Mouse (Mus musculus): ENCODE measurements around the gene Gadd45b. TPM values are rescaled to one million over a fixed set of nuclear protein-coding genes. Genes with fewer than 3 reads are reported as not detected.
A peak's percentile ranks its signal among the peaks of the same experiment; 100 is the strongest.

Gene Gadd45b
- polyA plus RNA-seq, 1 experiment from 2014 or later = 12.3 TPM

GRCm38 (mm10) chr10:80931153-80931671 lies 1.3 kb downstream of the Gadd45b start:
- Histone ChIP-seq H3K27ac (replicated peaks; ENCODE audit: low read depth, low read length) (no peak overlapping the region), H3K27me3 (ENCODE audit: control insufficient read depth, insufficient read depth, low read length) (peaks cover 37% of the 10 kb centered on the region), H3K9ac (ENCODE audit: low read length) (peak overlapping the region; percentile 45), H3K9me3 (ENCODE audit: control insufficient read depth, low read length) (no peaks in the 10 kb centered on the region), H3K4me2 (ENCODE audit: low read depth, severe bottlenecking) (peak overlapping the region; percentile 81), H3K4me1 (ENCODE audit: control insufficient read depth, insufficient read depth, low read length) (peaks cover 61% of the 10 kb centered on the region), H3K4me3 (ENCODE audit: low read depth, low read length) (peak overlapping the region; percentile 56), H3K36me3 (ENCODE audit: control insufficient read depth, insufficient read depth, low read length) (no peaks in the 10 kb centered on the region)
- ATAC-seq (ENCODE audit: insufficient number of reproducible peaks, low FRiP score, low TSS enrichment, low read depth) (no peak), DNase-seq (ENCODE audit: low spot score) (no peak)
- 1% methylated on average over 13 of the region's 14 CpGs for WGBS

DNA sequence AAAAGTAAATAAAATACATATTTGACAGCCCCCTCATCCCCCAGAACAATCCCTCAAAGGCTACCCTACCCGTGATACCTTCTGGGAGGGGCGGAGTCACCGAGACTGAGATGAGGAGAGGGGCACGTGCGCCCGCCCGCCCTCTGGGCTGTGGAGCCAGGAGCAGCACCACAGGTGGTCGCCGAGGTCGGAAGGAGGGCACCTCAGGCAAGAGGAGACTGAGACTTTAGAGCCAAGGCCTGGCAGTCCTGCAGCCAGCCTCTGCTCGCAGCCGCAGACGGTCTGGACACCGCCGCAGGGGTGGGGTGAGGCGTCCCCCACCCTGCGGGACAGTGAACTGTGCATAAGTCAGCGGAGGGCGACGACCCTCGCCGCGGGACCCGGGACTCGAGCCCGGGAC lies 1.8 kb downstream of the Gadd45b start:
- Histone ChIP-seq H3K4me3 (ENCODE audit: low read depth, low read length) (peak overlapping the region; percentile 56), H3K9ac (ENCODE audit: low read length) (no peak overlapping the region), H3K4me2 (ENCODE audit: low read depth, severe bottlenecking) (peak overlapping the region; percentile 81), H3K4me1 (ENCODE audit: control insufficient read depth, insufficient read depth, low read length) (peaks cover 65% of the 10 kb centered on the region), H3K9me3 (ENCODE audit: control insufficient read depth, low read length) (no peaks in the 10 kb centered on the region), H3K27ac (replicated peaks; ENCODE audit: low read depth, low read length) (no peak overlapping the region), H3K36me3 (ENCODE audit: control insufficient read depth, insufficient read depth, low read length) (no peaks in the 10 kb centered on the region), H3K27me3 (ENCODE audit: control insufficient read depth, insufficient read depth, low read length) (peaks cover 37% of the 10 kb centered on the region)
- ATAC-seq (ENCODE audit: insufficient number of reproducible peaks, low FRiP score, low TSS enrichment, low read depth) (no peak), DNase-seq (ENCODE audit: low spot score) (peak; percentile 58)
- WGBS = under 1% methylated on average over 26 of the region's 26 CpGs

GRCm38 (mm10) chr10:80932206-80932605 lies 2.3 kb downstream of the Gadd45b start:
- ATAC-seq (ENCODE audit: insufficient number of reproducible peaks, low FRiP score, low TSS enrichment, low read depth) (no peak), DNase-seq (ENCODE audit: low spot score) (peak; percentile 75)
- Histone ChIP-seq H3K27ac (replicated peaks; ENCODE audit: low read depth, low read length) (no peak overlapping the region), H3K9me3 (ENCODE audit: control insufficient read depth, low read length) (no peaks in the 10 kb centered on the region), H3K4me1 (ENCODE audit: control insufficient read depth, insufficient read depth, low read length) (peaks cover 70% of the 10 kb centered on the region), H3K4me3 (ENCODE audit: low read depth, low read length) (peak overlapping the region; percentile 56), H3K27me3 (ENCODE audit: control insufficient read depth, insufficient read depth, low read length) (peaks cover 37% of the 10 kb centered on the region), H3K36me3 (ENCODE audit: control insufficient read depth, insufficient read depth, low read length) (no peaks in the 10 kb centered on the region), H3K4me2 (ENCODE audit: low read depth, severe bottlenecking) (peak overlapping the region; percentile 81), H3K9ac (ENCODE audit: low read length) (no peak overlapping the region; the same call in 1 of the 2 replicates)
- WGBS = under 1% methylated on average over 20 of the region's 20 CpGs

GRCm38 (mm10) chr10:80932700-80933420 lies 3.0 kb downstream of the Gadd45b start:
- ATAC-seq (ENCODE audit: insufficient number of reproducible peaks, low FRiP score, low TSS enrichment, low read depth) = no peak
- no peaks in the 10 kb centered on the region for H3K9me3 ChIP-seq (ENCODE audit: control insufficient read depth, low read length)
- H3K36me3 ChIP-seq (ENCODE audit: control insufficient read depth, insufficient read depth, low read length) = no peaks in the 10 kb centered on the region
- H3K27me3 ChIP-seq (ENCODE audit: control insufficient read depth, insufficient read depth, low read length) = peaks cover 40% of the 10 kb centered on the region
- WGBS = 2% methylated on average over 17 of the region's 17 CpGs
- H3K27ac ChIP-seq (replicated peaks; ENCODE audit: low read depth, low read length) = no peak overlapping the region
- peak overlapping the region; percentile 56; the same call in 1 of the 2 replicates for H3K4me3 ChIP-seq (ENCODE audit: low read depth, low read length)
- H3K4me2 ChIP-seq (ENCODE audit: low read depth, severe bottlenecking) = peak overlapping the region; percentile 81
- H3K4me1 ChIP-seq (ENCODE audit: control insufficient read depth, insufficient read depth, low read length) = peaks cover 76% of the 10 kb centered on the region
- DNase-seq (ENCODE audit: low spot score) = peak; percentile 35
- H3K9ac ChIP-seq (ENCODE audit: low read length) = no peak overlapping the region

GRCm38 (mm10) chr10:80933421-80933979 lies 3.6 kb downstream of the Gadd45b start:
- ATAC-seq (ENCODE audit: insufficient number of reproducible peaks, low FRiP score, low TSS enrichment, low read depth) = no peak
- Histone ChIP-seq H3K9me3 (ENCODE audit: control insufficient read depth, low read length) (no peaks in the 10 kb centered on the region), H3K27me3 (ENCODE audit: control insufficient read depth, insufficient read depth, low read length) (peaks cover 40% of the 10 kb centered on the region), H3K36me3 (ENCODE audit: control insufficient read depth, insufficient read depth, low read length) (no peaks in the 10 kb centered on the region), H3K4me1 (ENCODE audit: control insufficient read depth, insufficient read depth, low read length) (peaks cover 81% of the 10 kb centered on the region), H3K4me3 (ENCODE audit: low read depth, low read length) (no peak overlapping the region), H3K27ac (replicated peaks; ENCODE audit: low read depth, low read length) (no peak overlapping the region), H3K4me2 (ENCODE audit: low read depth, severe bottlenecking) (peak overlapping the region; percentile 29; the same call in 1 of the 2 replicates), H3K9ac (ENCODE audit: low read length) (no peak overlapping the region)
- DNase-seq (ENCODE audit: low spot score) = peak; percentile 36
- WGBS = 1% methylated on average over 21 of the region's 21 CpGs

GRCm38 (mm10) chr10:80934136-80934985 lies 4.5 kb downstream of the Gadd45b start:
- peaks cover 85% of the 10 kb centered on the region for H3K4me1 ChIP-seq (ENCODE audit: control insufficient read depth, insufficient read depth, low read length)
- H3K27ac ChIP-seq (replicated peaks; ENCODE audit: low read depth, low read length) = no peak overlapping the region
- ATAC-seq (ENCODE audit: insufficient number of reproducible peaks, low FRiP score, low TSS enrichment, low read depth) (no peak), DNase-seq (ENCODE audit: low spot score) (no peak)
- H3K36me3 ChIP-seq (ENCODE audit: control insufficient read depth, insufficient read depth, low read length) = no peaks in the 10 kb centered on the region
- H3K27me3 ChIP-seq (ENCODE audit: control insufficient read depth, insufficient read depth, low read length) = peaks cover 40% of the 10 kb centered on the region
- H3K9ac ChIP-seq (ENCODE audit: low read length) = no peak overlapping the region
- H3K4me2 ChIP-seq (ENCODE audit: low read depth, severe bottlenecking) = no peak overlapping the region
- 42% methylated on average over 14 of the region's 14 CpGs for WGBS
- no peak overlapping the region for H3K4me3 ChIP-seq (ENCODE audit: low read depth, low read length)
- H3K9me3 ChIP-seq (ENCODE audit: control insufficient read depth, low read length) = no peaks in the 10 kb centered on the region

DNA sequence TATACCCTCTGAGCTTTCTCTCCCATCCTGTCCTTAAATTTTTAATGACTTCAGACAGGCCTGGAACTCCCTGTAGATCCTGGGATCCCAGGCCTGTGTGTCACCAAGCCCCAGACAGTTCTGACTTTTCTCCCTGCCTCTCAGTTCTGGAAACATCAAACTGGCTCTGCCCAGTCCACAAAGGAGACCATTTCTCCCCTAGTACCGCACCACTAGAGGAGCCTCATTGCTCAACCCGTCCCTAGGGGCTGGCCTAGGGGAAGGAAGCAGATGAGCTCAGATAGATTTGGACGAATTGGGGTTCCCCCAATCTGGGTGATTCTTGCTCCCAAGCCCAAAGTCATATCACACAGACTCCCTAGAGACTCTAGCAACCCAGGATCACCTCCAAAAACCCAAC lies 5.4 kb downstream of the Gadd45b start:
- no peak overlapping the region for H3K9ac ChIP-seq (ENCODE audit: low read length)
- H3K4me3 ChIP-seq (ENCODE audit: low read depth, low read length) = 0 out of 2 replicates have a peak overlapping the region, but pooled peaks have one; percentile 0
- DNase-seq (ENCODE audit: low spot score) (no peak), ATAC-seq (ENCODE audit: insufficient number of reproducible peaks, low FRiP score, low TSS enrichment, low read depth) (no peak)
- 9% methylated on average over 3 of the region's 3 CpGs for WGBS
- no peaks in the 10 kb centered on the region for H3K9me3 ChIP-seq (ENCODE audit: control insufficient read depth, low read length)
- no peaks in the 10 kb centered on the region for H3K36me3 ChIP-seq (ENCODE audit: control insufficient read depth, insufficient read depth, low read length)
- no peak overlapping the region for H3K27ac ChIP-seq (replicated peaks; ENCODE audit: low read depth, low read length)
- H3K27me3 ChIP-seq (ENCODE audit: control insufficient read depth, insufficient read depth, low read length) = peaks cover 40% of the 10 kb centered on the region
- H3K4me1 ChIP-seq (ENCODE audit: control insufficient read depth, insufficient read depth, low read length) = peaks cover 84% of the 10 kb centered on the region
- H3K4me2 ChIP-seq (ENCODE audit: low read depth, severe bottlenecking) = no peak overlapping the region

DNA sequence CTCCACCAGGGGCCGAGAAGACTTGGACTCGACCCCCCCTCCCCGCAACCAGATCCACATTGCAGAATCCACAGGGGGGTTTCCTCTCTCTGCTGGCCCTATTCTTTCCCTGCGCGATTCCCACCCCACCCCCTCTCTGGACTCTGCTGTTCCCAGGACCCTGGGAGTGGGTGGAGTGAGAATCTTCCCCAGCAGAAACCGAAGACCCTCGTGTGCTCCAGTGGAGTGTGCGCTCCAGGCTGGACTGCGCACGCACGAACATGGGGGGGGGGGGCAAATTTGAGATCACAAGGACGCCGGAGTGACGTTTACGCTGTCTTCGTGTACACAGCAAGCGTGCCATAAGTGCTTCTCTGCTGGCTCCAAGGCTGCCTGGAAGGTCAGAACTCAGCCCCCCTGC lies 5.8 kb downstream of the Gadd45b start:
- 4% methylated on average over 17 of the region's 17 CpGs for WGBS

More for the DNA sequence above, 5.8 kb downstream of the Gadd45b start:
- DNase-seq (ENCODE audit: low spot score) = no peak
- Histone ChIP-seq H3K36me3 (ENCODE audit: control insufficient read depth, insufficient read depth, low read length) (no peaks in the 10 kb centered on the region), H3K9ac (ENCODE audit: low read length) (no peak overlapping the region; the same call in 1 of the 2 replicates), H3K4me2 (ENCODE audit: low read depth, severe bottlenecking) (peak overlapping the region; percentile 62), H3K27me3 (ENCODE audit: control insufficient read depth, insufficient read depth, low read length) (peaks cover 39% of the 10 kb centered on the region), H3K9me3 (ENCODE audit: control insufficient read depth, low read length) (no peaks in the 10 kb centered on the region), H3K4me3 (ENCODE audit: low read depth, low read length) (peak overlapping the region; percentile 28; the same call in 1 of the 2 replicates), H3K4me1 (ENCODE audit: control insufficient read depth, insufficient read depth, low read length) (peaks cover 85% of the 10 kb centered on the region), H3K27ac (replicated peaks; ENCODE audit: low read depth, low read length) (peak overlapping the region; percentile 79; the same call in 1 of the 2 replicates)
- no peak for ATAC-seq (ENCODE audit: insufficient number of reproducible peaks, low FRiP score, low TSS enrichment, low read depth)

All from limb, embryonic 11.5 days (tissue).